Mouse (Mus musculus): ENCODE measurements around the gene Atraid. TPM values are rescaled to one million over a fixed set of nuclear protein-coding genes. Genes with fewer than 3 reads are reported as not detected.

Gene Atraid
- 10 to 100 TPM; 35.0 to 42.6 TPM for total RNA-seq (2023)

GRCm38 (mm10) chr5:31047848-31048762 is at the start of gene Atraid:
Atraid (plus strand) TSS chr5:31048312.

GRCm38 (mm10) chr5:31048763-31049641 is 890 bp downstream of the Atraid start, which contains the start of gene Slc5a6:
Slc5a6 (minus strand) TSS chr5:31048924.

GRCm38 (mm10) chr5:31054261-31055215 is 6.4 kb downstream of the Atraid start, which contains the start of gene Cad:
Cad (plus strand) TSS chr5:31054780.

Other genes starting within 250 kb of the Atraid start
- gene Mapre3, start 233.7 kb upstream of the Atraid start, total RNA-seq (2023) = 1 to 10 TPM; 8.9 to 9.4 TPM
- 10 to 100 TPM; 41.0 to 42.9 TPM for gene Tmem214, start 180.3 kb upstream of the Atraid start, total RNA-seq (2023)
- gene Agbl5, start 159.6 kb upstream of the Atraid start, total RNA-seq (2023) = 1 to 10 TPM; 4.6 to 5.7 TPM
- gene Ost4, start 140.5 kb upstream of the Atraid start, total RNA-seq (2023) = 100 to 1,000 TPM; 172 to 184 TPM
- 10 to 100 TPM; 35.0 to 39.5 TPM for gene Emilin1, start 134.9 kb upstream of the Atraid start, total RNA-seq (2023)
- 10 to 100 TPM; 43.8 to 50.5 TPM for gene Khk, start 126.9 kb upstream of the Atraid start, total RNA-seq (2023)
- gene Cgref1, start 102.7 kb upstream of the Atraid start, total RNA-seq (2023) = under 1 TPM in 1 of 2 experiments, not detected in 1; 0.82 TPM
- gene Preb, start 88.0 kb upstream of the Atraid start, total RNA-seq (2023) = 100 to 1,000 TPM; 233 to 245 TPM
- gene Tcf23, start 79.7 kb upstream of the Atraid start, total RNA-seq (2023) = not detected
- 1 to 10 TPM; 5.9 to 7.9 TPM for gene Slc5a6, start 612 bp downstream of the Atraid start, total RNA-seq (2023)
- 10 to 100 TPM; 17.6 to 20.7 TPM for gene Cad, start 6.5 kb downstream of the Atraid start, total RNA-seq (2023)
- gene Dnajc5g, start 58.0 kb downstream of the Atraid start, total RNA-seq (2023) = not detected
- not detected for gene Slc30a3, start 59.9 kb downstream of the Atraid start, total RNA-seq (2023)
- not detected for gene Trim54, start 68.4 kb downstream of the Atraid start, total RNA-seq (2023)
- not detected for gene Ucn, start 90.5 kb downstream of the Atraid start, total RNA-seq (2023)
- gene Mpv17, start 105.9 kb downstream of the Atraid start, total RNA-seq (2023) = 10 to 100 TPM; 23.0 to 25.1 TPM
- gene Gm29609, start 131.6 kb downstream of the Atraid start, total RNA-seq (2023) = 1 to 10 TPM; 1.0 to 3.6 TPM
- 100 to 1,000 TPM in 1 of 2 experiments, 10 to 100 TPM in 1; 87.8 to 104 TPM for gene Gtf3c2, start 131.8 kb downstream of the Atraid start, total RNA-seq (2023)
- 10 to 100 TPM; 64.1 to 75.9 TPM for gene Snx17, start 144.9 kb downstream of the Atraid start, total RNA-seq (2023)
- 10 to 100 TPM; 18.8 to 21.9 TPM for gene Eif2b4, start 145.1 kb downstream of the Atraid start, total RNA-seq (2023)
- gene Zfp513, start 154.0 kb downstream of the Atraid start, total RNA-seq (2023) = 10 to 100 TPM; 40.5 to 42.8 TPM
- 10 to 100 TPM; 81.2 to 81.7 TPM for gene Ppm1g, start 172.4 kb downstream of the Atraid start, total RNA-seq (2023)
- gene Nrbp1, start 192.6 kb downstream of the Atraid start, total RNA-seq (2023) = 100 to 1,000 TPM; 178 to 180 TPM
- not detected for gene Gm9970, start 192.9 kb downstream of the Atraid start, total RNA-seq (2023)
- gene Krtcap3, start 203.4 kb downstream of the Atraid start, total RNA-seq (2023) = 10 to 100 TPM in 1 of 2 experiments, 1 to 10 TPM in 1; 7.8 to 10.9 TPM
- gene Ift172, start 242.8 kb downstream of the Atraid start, total RNA-seq (2023) = 10 to 100 TPM; 24.1 to 25.1 TPM
- gene Fndc4, start 247.8 kb downstream of the Atraid start, total RNA-seq (2023) = not detected
- gene Gckr, start 249.1 kb downstream of the Atraid start, total RNA-seq (2023) = not detected

Data from monocyte, adult 59 days (primary cell).